Mouse (Mus musculus): Measurements from ENCODE around the gene Serinc3. TPM values are rescaled to one million over a fixed set of nuclear protein-coding genes. Genes with fewer than 3 reads are reported as not detected.
A peak's percentile ranks its signal among the peaks of the same experiment; 100 is the strongest.

Gene Serinc3
- polyA plus RNA-seq, 1 experiment: 1,613 TPM

DNA sequence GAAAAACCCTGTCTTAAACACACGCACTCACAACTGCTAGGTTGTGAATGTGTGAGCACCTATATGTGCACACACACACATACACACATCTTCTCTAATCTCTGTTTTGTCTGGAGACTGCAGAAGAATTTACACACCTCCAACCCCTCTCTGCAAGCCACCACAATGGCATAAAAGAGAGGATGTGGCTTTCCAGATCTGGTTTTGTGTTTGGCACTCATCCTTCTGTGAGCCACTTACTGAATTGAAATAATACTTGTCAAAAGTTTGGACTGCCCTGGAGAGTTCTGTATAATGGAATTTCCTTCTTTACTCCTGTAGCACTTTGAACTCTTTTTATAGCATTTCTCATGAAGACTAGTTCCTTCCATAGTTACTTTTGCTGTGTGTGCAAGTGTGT is 22.1 kb upstream of the Serinc3 start:
- no peak overlapping the region for H3K27ac ChIP-seq (ENCODE audit: insufficient read depth, low read depth, low read length)
- H3K4me1 ChIP-seq (ENCODE audit: control insufficient read depth, insufficient read depth, low read length): peaks cover 47% of the 10 kb centered on the region
- H3K4me3 ChIP-seq (ENCODE audit: insufficient read depth, low read length): no peak overlapping the region
- TF ChIP-seq POLR2A (IDR thresholded peaks at IDR 0.05; ENCODE audit: borderline replicate concordance, low read depth, low read length): no peak
- TF ChIP-seq CTCF (IDR thresholded peaks at IDR 0.05; ENCODE audit: low read depth, low read length): no peak

DNA sequence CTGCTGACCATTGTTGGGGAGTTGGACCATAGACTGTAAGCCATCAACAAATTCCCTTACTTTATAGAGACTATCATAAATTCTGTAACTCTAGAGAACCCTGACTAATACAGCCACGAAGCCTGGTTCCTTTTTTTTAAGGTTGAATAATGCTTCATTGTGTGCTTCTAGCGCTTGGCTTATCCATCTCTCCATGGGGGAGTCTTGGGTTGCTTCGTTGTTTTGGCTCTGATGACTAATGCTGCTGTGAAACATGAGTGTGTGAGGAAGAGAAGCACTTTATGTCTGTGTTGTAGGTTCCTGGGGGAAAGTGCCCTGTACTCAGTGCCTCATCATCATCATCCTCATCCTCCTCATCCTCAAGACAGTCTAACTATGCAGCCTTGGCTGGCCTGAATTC is 19.0 kb upstream of the Serinc3 start:
- Histone ChIP-seq H3K4me3 (ENCODE audit: insufficient read depth, low read length) (no peak overlapping the region), H3K27ac (ENCODE audit: insufficient read depth, low read depth, low read length) (peak overlapping the region; percentile 85), H3K4me1 (ENCODE audit: control insufficient read depth, insufficient read depth, low read length) (peaks cover 68% of the 10 kb centered on the region)
- no peak for TF ChIP-seq CTCF (IDR thresholded peaks at IDR 0.05; ENCODE audit: low read depth, low read length)
- TF ChIP-seq POLR2A (IDR thresholded peaks at IDR 0.05; ENCODE audit: borderline replicate concordance, low read depth, low read length): no peak

DNA sequence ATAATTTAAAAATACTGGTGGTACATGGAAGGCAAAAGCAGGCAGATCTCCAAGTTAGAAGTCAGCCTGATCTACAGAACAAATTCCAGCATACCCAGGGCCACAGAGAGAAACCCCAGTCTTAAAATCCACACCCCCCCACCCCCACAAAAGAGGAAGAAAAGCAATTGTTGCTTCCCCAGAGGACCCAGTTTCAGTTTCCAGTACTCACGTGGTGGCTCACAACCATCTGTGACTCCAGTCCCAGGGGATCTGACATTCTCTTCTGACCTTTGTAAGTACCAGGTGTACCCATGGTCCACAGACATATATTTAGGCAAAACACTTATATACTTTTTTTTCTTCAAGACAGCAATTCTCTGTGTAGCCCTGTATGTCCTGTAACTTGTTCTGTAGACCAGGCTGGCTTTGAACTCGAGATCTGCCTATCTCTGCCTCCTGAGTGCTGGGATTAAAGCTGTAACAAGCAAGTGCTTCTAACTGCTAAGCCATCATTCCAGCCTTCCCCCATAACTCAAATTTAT is 17.8 kb upstream of the Serinc3 start:
- no peak for TF ChIP-seq POLR2A (IDR thresholded peaks at IDR 0.05; ENCODE audit: borderline replicate concordance, low read depth, low read length)
- TF ChIP-seq CTCF (IDR thresholded peaks at IDR 0.05; ENCODE audit: low read depth, low read length): no peak
- peaks cover 67% of the 10 kb centered on the region for H3K4me1 ChIP-seq (ENCODE audit: control insufficient read depth, insufficient read depth, low read length)
- H3K4me3 ChIP-seq (ENCODE audit: insufficient read depth, low read length): peak overlapping the region; percentile 2; the same call in 1 of the 2 replicates
- H3K27ac ChIP-seq (ENCODE audit: insufficient read depth, low read depth, low read length): peak overlapping the region; percentile 85

DNA sequence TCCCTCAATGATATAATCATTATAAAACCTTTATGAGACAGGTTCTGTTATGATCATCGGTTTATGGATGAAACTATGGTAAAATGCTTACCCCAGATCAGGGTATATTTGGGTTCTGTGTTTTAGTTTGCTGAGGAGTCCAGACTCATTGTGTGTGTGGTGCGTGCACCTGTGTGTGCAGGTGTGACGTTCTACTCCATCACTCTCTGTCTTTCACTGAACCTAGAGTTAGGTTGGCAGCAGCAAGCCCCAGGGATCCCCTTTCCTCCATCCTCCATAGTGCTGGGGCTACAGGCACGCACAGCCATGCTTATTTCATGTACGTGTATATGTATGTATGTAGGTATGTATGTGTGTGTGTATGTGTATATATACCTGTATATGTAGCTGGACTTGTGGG is 17.1 kb upstream of the Serinc3 start:
- Histone ChIP-seq H3K4me1 (ENCODE audit: control insufficient read depth, insufficient read depth, low read length) (peaks cover 65% of the 10 kb centered on the region), H3K27ac (ENCODE audit: insufficient read depth, low read depth, low read length) (peak overlapping the region; percentile 78), H3K4me3 (ENCODE audit: insufficient read depth, low read length) (no peak overlapping the region)
- TF ChIP-seq CTCF (IDR thresholded peaks at IDR 0.05; ENCODE audit: low read depth, low read length) (no peak), POLR2A (IDR thresholded peaks at IDR 0.05; ENCODE audit: borderline replicate concordance, low read depth, low read length) (no peak)

DNA sequence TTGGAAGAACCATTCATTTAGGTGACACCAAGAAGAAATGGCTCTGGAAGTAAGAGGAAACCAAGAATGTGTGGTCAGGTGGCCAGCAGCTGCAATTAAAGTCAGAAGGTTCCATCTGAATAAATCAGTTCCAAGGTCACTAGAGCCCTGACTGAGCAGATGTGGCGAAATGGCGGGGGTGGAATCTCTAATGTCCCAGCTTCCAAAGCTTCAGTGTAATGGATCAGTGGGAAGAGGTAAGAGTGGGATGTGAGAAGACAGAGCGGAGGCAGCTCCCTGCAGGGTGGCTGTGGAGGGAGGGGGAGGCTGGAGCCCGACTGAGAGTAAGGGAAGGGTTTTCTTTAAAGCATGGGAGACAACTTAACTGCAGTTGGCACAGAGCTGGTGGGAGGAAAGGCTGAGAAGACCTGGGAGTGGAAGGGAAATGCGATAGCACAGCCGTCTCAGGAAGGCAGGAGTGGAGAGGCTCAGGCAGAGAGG is 16.5 kb upstream of the Serinc3 start:
- peaks cover 61% of the 10 kb centered on the region for H3K4me1 ChIP-seq (ENCODE audit: control insufficient read depth, insufficient read depth, low read length)
- TF ChIP-seq POLR2A (IDR thresholded peaks at IDR 0.05; ENCODE audit: borderline replicate concordance, low read depth, low read length) (no peak), CTCF (IDR thresholded peaks at IDR 0.05; ENCODE audit: low read depth, low read length) (no peak)
- H3K27ac ChIP-seq (ENCODE audit: insufficient read depth, low read depth, low read length): peak overlapping the region; percentile 16; the same call in 1 of the 2 replicates
- no peak overlapping the region for H3K4me3 ChIP-seq (ENCODE audit: insufficient read depth, low read length)

DNA sequence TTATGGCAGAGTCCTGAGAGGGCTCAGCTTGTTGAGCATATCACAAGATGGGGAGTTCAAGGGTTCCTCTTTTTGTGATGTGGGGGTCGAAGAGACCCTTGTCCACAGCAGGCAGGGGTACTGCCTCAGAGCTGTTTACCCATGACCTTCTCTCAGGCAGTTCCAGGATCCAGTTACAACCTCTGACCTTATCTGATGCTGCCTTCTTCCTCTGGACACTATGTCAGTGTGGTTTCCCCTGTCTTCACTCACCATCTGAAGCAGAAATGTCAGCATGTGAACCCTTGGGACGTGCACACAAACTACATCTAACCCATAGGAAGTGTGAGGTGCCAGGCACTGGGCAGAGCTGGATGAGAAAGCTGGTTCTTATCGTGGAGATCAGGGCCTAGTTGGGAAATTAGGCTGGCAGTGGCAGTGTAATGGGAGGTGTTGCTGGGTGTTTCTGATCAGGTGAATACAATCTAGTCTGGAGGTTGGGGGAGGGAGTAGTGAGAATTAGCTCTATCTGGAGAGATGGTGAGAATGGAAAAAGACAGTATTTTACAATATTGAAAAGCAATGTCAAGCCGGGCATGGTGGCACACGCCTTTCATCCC is 15.3 kb upstream of the Serinc3 start:
- peak overlapping the region; percentile 2; the same call in 1 of the 2 replicates for H3K27ac ChIP-seq (ENCODE audit: insufficient read depth, low read depth, low read length)
- peaks cover 53% of the 10 kb centered on the region for H3K4me1 ChIP-seq (ENCODE audit: control insufficient read depth, insufficient read depth, low read length)
- no peak overlapping the region for H3K4me3 ChIP-seq (ENCODE audit: insufficient read depth, low read length)
- TF ChIP-seq POLR2A (IDR thresholded peaks at IDR 0.05; ENCODE audit: borderline replicate concordance, low read depth, low read length): no peak
- no peak for TF ChIP-seq CTCF (IDR thresholded peaks at IDR 0.05; ENCODE audit: low read depth, low read length)

DNA sequence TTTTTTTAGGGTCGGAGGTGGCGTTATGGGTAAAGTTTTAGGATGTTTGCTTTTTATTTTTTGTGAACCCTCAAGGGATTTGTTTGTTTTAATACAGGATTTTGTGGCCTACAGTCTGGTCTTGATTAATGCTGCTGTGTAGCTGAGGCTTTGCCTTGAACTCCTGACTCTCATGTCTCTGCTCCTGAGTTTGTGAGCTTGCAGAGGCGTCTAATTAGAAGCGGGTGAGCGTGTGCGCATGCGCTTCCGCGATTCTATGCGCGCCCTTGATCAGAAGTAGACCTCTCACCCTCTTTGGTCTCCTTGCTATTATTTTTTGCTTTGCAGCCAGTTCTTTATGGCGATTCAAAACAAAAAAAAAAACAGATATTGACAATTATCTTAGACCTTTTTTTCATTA is 14.5 kb upstream of the Serinc3 start:
- Histone ChIP-seq H3K27ac (ENCODE audit: insufficient read depth, low read depth, low read length) (peak overlapping the region; percentile 56), H3K4me1 (ENCODE audit: control insufficient read depth, insufficient read depth, low read length) (peaks cover 46% of the 10 kb centered on the region), H3K4me3 (ENCODE audit: insufficient read depth, low read length) (peak overlapping the region; percentile 88)
- TF ChIP-seq POLR2A (IDR thresholded peaks at IDR 0.05; ENCODE audit: borderline replicate concordance, low read depth, low read length) (no peak), CTCF (IDR thresholded peaks at IDR 0.05; ENCODE audit: low read depth, low read length) (no peak)

DNA sequence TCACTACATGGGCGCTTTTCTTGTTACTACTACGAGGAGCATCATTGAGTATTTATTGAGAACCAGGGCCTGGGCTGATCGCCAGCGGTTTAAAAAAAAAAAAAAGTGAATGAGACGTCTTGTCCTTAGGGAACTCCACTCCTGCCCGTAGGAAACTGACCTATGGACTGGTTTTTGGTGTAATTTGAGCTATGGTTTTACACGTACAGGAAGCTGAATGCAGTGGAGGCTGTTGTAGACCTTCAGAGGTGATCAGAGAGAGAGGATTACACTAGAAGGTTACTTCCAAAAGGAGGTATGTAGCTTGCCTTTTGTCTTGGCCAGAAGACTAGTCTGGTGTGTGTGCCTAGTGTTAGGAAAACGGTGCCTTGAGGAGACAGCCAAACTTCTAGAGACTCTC is 14.0 kb upstream of the Serinc3 start:
- peaks cover 41% of the 10 kb centered on the region for H3K4me1 ChIP-seq (ENCODE audit: control insufficient read depth, insufficient read depth, low read length)

DNA sequence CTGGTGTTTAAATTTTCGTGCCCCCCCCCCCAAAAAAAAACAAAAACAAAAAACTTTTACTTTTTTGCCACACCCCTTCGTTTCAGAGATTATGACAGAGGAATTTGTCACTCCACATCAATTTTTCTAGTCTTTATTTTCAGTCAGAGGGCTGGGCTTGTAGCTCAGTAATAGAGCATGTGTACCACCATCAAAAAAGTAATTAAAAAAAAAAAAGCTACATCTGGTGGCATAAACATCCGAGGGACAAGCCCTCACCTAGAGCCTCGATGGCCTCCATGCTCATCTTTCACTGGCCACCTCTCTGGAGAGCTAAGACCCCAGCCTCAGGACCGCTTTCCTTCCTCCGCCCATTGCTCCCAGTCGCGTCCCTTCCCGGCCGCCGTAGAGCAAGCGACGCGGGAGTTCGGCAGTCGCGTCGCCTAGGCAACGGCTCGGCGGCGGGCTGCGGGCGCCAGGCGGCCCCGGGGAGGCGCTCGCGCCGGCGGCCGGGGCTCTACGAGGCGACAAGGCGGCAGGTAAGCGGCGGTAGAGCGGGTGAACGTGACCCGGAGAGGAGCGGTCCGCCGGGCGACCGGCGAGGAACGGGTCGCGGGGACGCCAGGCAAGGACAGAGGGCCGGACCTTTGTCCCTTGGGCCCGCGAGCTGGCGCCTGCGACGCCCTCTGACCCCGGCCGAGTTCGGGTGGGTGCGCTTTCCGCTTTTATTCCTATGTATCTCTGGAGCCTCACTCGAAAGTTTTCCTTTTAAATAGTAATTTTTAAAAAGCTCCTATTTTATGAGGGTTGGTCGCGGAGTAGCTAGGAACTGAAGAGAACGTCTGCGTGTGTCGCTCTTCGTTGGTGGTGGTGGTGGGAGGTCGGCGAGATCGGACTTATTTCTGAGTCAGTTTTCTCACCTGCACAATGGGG is 13.3 kb upstream of the Serinc3 start, which contains the start of gene Pkig:
Gene Pkig, plus strand, starts transcription at position 412 of the 912 bp plus-strand sequence.
- TF ChIP-seq CTCF (IDR thresholded peaks at IDR 0.05; ENCODE audit: low read depth, low read length): no peak
- TF ChIP-seq POLR2A (IDR thresholded peaks at IDR 0.05; ENCODE audit: borderline replicate concordance, low read depth, low read length): no peak
- peak within 1 kb of the TSS; percentile 56 for H3K27ac ChIP-seq (ENCODE audit: insufficient read depth, low read depth, low read length)
- H3K4me1 ChIP-seq (ENCODE audit: control insufficient read depth, insufficient read depth, low read length): peaks cover 34% of the 10 kb centered on the region
- H3K4me3 ChIP-seq (ENCODE audit: insufficient read depth, low read length): peak within 1 kb of the TSS; percentile 88

More for the DNA sequence above, 14.0 kb upstream of the Serinc3 start:
- no peak for TF ChIP-seq CTCF (IDR thresholded peaks at IDR 0.05; ENCODE audit: low read depth, low read length)
- TF ChIP-seq POLR2A (IDR thresholded peaks at IDR 0.05; ENCODE audit: borderline replicate concordance, low read depth, low read length): no peak
- Histone ChIP-seq H3K27ac (ENCODE audit: insufficient read depth, low read depth, low read length) (peak overlapping the region; percentile 56), H3K4me3 (ENCODE audit: insufficient read depth, low read length) (peak overlapping the region; percentile 88)
